Mouse (Mus musculus) right cerebral cortex, adult 18-20 months (tissue): ENCODE results near the gene Gm20696.
A peak's percentile ranks its signal among the peaks of the same experiment; 100 is the strongest.

Experiments
- DNase-seq: peaks from one replicate; pipeline ENCODE4 v3.0.0; 2022; ENCODE audit warnings: mixed read lengths

Gm20696 gene

DNA sequence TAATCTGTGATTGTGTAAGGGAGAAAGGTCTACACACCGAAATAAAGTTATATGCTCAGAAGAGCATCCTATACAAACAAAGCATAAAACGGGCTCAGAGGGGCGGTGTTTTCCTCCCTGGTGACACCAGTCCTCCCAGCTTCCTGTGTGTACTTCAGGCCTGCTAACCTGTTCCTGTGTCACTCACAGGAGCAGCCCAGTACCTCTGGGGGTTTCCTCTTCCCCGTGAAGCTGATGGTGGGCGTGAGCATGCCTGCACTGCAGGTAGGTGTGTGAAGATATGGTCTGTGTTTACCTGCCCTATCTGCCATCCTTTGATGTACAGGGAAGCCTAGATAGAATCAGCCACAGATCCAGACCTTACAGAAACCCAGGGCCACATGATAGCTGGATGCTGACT, 286.5 kb downstream of the Gm20696 start:
- no peak for DNase-seq

DNA sequence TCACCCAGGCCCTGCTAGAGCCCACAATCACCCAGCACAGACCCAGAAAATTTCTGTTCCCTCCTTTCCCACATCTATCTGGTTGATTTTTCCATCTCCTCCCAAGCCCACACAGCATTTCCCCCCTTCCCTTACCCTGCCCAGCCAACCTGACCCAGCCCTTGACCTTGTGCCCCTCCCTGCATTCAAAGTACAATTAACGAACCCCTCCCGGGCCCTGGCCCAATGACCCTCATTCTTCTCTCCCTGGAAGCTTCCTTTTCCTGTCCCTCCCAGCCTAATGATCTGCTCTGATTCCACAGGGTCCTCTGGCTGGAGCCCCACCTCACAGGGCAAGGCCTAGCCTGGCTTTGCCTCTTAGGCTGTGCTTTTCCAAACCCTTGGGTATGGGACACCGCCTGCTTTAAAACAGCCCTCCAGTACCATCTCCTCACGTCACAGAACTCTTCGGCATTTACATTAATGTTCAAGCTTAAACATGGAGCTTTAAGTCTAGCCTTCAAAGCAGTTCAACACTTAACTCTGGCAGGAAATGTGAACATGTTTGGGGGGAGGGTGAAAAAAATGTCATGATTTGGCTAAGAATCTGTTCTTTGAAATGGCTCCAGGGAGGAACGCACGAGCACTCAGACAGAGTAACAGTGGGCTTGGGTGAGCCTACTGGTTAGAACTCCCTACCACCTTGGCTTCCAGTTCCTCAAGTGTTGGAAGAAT, 287.4 kb downstream of the Gm20696 start:
- no peak for DNase-seq

DNA sequence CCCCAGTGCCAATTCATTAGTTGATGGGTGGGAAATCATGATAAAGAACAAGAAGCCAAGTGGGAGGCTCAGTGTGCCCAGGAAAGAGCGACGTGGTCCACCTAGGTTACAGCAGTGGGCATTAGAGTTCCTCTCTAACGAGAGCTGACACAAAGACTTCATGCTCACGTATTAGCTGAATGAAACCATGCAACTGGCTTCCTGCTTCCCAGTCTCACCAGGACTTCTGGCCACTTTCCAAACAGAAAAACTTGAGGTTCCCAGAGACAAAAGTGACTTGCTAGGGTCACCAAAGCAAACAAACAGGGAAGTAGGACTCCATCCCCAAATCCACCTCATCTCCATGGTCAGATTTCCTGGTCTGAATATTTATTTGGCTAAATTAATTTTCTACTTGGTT, 288.9 kb downstream of the Gm20696 start:
- no peak for DNase-seq

DNA sequence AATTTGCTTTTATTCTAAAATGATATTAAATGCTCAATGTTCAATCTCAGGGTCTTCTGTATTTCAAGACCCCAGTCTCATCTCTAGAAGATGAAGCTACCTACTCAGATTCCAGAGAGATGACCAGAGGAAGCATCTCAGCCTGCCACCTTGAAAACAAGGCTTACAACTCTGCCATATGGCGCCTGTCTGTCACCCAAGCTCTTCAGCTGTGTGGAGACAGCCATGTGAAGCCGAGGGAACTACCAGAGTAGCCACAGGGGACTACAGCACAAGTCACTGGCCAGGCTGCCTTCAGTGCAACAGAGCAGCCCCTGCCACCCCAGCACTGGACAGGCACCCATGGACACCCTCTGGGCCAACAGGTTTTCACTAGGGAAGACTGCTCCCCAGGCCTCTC, 289.5 kb downstream of the Gm20696 start:
- DNase-seq = no peak

DNA sequence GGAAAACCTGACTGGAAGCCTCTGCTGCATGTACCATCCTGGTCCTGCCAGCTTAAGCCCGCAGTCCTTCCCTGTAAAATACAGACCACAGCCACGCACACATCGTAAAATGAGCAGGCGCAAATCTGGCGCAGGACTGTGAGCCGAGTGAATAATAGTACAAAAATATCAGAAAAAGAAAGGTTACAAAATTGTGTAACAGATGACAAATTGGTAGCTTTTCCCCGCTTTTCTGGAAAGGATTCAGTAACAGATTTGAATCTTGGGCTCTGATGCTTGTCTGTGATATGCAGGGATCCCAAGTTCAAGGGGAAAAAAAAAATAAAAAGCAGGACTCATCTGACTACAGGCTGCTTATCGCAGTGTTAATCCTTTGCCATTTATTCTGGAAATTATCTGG, 289.9 kb downstream of the Gm20696 start:
- no peak for DNase-seq

DNA sequence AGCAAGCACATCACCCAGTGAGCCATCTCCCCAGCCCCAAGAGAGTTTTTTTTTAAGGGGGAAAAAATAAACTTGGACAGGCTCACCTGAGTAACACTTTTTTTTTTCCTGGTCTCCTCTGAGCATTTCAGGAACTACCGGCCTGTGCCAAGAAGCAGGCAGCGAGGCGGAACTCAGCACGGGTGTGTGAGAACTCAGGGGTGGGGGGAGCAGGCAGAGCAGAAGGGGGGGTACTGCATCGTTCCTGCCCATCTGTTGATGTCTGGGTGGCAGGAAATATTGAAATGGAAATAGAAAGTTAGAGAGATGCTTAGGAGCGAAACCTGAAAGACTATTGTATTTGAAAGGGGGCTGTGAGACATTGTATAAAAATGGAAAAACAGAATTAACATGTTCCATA, 290.7 kb downstream of the Gm20696 start:
- peak; percentile 41 for DNase-seq

DNA sequence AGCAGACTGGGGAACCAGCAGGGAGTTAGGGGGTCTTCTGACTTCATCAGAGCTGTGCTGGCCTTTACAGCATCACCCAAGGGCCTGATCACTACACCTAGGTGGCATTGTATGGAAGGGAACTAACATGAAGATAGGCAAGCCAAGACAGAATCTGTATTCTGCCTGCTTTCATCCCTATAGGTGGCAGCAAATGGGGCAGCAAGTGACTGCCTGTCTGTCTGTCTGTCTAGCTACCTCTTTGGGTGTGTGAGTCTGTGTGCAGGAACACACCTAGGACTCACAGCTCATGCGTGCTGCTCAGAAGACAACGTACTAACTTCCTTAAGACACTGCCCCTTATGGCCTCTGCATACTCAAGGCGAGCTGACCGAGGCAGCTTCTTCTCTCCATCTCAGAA, 291.2 kb downstream of the Gm20696 start:
- DNase-seq = no peak

DNA sequence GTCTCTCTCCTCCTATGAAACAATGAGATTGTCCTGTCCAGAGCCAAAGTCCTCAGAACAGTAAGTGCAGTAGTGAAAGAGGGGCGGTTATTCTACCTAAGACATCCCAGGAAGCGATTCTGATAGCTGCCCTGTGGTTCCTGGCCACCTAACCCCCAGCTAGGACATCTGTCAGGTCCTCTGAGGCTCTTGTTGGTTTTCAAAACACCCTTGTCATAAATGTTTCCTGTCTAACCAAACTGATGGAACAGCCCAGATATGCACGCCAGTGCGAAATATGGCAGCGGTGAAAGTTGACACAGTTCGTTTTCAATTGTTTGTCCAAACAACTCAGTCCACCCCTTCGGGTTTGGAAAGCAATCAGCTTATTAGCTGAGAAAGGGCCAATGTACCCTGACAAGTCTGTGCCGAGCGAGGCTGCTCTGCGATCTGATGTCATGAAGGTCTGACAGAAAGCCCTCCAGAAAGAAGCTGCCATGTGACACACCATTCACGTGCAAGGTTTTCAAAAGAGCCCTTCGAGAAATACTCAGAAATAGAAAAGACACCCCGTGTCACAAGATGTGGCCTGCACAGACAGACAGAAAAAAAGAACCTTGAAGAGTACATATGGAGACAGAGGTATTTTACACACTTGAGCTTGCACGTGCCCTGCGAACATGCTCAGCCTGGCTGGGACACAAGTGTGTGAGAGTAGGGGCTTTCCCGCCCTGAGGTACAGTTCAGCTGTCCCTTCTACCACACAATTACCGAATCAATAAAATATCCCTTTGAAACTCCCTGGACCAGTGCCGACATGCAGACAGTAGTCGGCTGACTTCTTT, 291.9 kb downstream of the Gm20696 start:
- DNase-seq = no peak

DNA sequence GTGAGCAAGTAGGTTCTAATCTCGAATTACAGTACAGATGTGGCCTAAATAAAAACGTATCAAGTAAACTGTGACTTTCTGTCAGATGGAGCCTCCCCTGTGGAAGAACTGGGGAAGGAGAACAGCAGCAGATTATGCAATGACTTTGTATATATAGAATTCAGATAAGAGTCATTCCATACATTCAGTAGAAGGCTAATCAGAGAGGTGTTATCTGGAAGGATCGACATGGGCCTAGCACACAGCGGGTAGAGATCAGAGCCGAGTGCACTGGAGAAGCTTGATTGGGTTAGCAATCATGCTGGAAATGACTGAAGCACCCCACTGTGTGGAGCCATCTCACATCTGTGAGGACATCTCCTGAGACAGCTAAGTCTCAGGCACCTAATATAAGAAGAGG, 294.2 kb downstream of the Gm20696 start:
- DNase-seq = no peak

DNA sequence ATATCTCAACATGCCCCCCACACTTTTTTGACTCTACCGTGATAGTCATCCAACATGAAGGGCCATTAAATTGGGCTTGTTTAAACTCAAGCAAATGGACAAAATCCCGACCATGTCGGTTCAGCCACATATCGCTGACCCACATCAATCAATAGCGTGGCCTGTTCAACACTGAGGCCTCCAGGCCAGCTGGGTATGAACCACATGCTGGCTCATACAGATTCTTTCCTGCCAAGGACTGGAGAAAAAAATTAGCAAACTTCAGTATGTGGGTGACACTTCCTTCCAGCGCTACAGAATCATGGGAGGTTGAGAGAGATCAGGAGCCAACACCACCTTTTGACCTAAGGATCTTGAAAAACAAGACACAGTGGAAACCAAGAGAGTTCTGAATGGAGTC, 294.6 kb downstream of the Gm20696 start:
- DNase-seq = no peak

DNA sequence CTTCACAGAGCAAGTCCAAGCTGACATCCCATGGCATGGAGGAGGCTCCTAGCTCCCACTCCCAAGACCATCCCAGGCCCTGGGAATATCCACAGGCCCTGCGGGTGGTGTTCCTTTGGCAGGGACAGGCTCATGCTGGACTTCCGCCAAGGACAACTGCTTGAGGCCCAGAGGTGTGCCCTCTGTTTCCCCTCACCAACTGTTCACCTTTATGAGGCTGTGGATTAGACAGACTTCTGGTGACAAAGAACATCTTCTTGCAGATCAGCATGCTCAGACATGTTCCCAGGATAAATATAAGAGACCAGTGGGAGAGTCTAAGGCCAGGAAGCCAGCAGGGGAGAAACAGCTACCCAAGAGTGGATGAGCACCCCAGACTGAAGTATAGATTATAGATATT, 296.7 kb downstream of the Gm20696 start:
- no peak for DNase-seq

DNA sequence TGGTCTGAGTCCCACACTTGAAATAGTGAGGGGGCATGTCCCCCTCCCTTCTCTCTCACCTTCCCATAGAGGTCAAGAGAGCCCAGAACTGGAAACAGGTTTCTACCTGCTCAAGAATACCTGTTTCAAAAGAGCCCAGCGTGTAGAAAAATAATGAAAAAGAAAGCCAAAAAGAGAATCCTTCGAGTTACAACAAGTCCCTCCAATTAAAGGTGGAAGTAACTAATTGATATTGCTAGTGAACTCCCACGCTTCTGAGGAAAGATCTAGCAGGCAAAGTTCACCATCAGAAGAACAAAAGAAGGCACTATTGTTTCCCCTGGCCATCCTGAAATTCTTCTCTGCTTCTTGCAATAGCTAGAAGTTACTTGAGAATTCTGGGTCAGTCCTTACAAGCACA, 297.4 kb downstream of the Gm20696 start:
- DNase-seq = no peak

DNA sequence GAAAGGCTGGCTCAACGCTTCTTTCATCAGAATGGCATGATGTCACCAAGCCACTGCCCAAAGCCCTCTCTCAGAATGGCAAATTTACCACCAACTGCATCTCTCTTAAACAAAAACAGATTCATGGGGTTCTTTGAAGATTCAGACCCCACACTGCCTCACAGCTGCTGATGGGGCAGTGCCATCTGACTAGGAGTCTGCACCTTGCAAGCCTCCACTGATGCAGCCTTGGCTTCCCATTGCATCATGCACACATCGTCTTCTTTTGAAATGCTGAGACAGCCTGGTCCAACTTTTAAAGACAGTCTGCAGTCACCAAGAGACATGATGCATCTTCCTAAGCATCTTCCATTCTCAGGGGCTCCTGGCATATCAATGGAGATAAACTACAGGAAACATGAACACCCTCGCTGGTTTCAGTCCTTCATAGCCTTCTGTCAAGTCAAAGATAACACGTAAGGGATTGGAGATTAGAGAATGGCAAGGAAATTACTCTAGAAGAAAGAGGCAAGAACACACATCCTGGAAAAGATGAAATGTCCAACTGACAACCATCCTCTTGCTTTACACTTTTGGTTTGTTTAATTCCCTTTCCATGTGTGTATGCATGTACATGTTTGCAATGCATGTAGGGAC, 298.4 kb downstream of the Gm20696 start:
- no peak for DNase-seq

DNA sequence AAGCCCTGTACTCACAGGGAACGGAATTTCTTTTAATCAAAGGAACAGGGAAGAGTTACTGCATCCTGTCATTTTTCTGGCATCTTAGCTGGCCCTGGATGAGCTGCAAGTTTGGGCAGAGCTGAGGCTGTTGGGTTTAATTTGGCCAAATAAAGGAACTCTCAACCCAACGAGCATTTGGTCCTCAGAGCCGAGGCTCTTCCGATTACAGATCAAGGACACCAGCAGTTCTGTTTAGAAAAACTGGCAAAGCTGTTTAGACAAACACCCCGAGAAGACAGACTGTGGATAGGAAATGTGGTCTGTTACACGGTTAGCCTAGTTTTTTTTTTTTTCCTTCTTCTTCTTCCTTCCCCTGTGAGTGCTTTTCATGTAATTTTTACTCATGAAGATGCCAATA, 302.1 kb downstream of the Gm20696 start:
- DNase-seq = no peak

DNA sequence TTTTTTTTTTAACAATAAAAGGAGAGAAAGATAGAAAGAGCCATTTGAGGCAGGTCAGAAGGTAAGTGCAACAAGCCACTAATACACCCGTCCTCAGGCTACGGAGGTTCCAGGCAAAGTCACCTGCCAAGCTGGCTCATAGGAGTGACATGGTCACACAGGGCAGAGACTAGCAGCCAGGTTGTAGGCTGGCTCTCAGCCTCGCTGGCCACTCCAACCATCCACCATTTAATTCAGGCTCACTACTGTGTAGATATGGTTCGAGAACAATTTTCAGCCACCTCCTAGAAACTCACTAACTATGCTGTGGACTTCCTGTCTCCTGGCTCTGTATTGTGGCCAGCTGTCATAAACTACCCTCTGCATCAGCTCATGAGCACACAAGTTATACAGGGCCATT, 306.0 kb downstream of the Gm20696 start:
- no peak for DNase-seq

DNA sequence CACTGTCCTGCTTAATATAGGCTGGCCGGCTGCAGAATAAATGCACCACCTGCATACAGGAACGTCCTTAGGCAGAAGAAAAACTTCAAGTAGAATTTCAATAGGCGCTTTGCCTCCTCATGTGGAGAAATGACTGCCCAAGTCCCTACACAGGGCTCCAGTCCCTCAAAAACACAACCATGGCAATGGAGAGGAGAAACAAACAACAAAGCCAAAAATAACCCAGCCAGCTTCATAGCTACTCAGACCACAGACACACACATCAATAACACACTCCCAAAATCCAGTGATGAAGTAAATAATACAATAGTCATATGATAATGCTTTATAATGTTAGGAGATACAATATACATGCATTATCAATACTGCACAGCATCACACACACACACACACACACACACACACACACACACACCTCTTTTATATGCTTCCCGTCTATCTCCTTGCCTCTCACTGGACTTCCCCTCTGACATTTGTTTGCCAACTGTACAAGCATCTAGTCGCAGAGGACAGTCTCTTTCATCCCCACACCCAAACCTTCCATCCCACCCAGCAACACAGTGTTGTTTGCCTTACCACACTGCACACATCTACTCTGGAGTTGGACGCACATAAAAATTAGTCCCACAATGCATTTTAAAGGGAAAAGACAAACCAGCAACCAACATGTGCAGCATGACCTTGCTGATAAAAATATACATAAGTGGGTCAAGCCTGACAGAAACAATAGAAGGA, 306.7 kb downstream of the Gm20696 start:
- DNase-seq = no peak

DNA sequence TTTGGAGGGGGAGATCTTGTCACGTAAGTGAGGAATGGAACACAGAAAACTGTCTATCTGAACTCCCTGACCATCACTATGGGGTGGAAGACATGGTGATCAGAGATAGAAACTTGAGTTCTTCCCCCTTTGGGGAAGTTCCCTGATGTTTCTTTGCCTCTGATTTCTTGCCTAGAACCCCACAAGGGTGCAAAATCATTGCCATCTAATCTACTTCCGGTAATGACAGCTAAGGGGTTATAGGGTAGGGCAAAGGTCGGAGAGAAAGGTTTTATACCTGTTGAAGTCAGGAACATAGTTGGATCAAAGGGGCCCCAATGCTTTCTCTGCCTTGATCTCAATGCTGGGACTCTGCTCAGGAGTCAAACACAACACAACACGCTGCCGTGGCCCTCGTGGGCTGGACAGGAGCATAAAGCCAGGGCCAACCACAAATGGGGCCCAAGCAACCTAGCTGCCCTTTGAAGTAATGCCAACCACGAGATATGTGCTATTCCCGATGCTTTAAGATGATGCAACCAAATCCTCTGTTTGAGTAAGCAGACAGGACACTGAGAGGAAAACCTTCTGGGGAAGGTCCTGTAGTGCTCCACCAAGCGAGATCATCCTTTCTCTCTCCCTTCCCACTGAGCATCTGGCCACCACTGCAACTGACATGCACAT, 307.4 kb downstream of the Gm20696 start:
- DNase-seq = no peak

DNA sequence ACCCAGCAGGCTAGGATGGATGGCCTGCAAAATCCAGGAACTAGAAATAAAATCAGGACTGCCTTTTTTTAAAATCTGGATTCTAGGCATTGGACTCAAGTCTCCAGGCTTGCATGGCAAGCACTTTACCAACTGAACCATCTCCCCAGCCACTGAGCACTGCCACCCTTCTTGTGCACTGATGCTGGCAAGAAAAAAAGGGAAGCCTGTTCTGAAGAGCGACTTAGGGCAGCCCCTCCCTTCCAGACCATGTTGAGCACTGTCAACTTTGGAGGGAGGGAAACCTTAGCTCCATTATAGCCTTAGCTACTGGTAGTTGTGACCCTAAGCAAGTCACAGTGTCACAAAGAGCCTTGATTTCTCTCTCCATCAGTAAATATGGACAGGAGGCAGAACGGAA, 308.7 kb downstream of the Gm20696 start:
- no peak for DNase-seq

DNA sequence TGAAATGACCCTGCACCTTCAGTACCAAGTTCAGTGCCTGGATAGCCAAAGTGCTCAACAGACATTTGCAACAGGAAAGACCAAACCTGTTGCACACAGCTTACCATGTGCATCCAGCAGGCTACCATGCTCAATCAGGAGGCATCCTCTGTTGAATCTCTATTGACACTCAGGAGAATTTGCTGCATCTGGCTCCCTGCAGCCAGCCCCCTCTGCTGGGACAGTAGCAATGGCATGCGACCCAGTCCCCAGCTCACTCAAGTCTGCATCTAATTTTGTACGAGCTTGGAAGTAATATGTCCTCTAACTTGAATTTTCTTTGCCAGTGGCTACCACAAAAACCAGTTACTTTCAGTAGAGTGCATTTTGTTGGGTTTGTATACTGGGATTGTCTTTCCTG, 312.3 kb downstream of the Gm20696 start:
- DNase-seq = no peak

DNA sequence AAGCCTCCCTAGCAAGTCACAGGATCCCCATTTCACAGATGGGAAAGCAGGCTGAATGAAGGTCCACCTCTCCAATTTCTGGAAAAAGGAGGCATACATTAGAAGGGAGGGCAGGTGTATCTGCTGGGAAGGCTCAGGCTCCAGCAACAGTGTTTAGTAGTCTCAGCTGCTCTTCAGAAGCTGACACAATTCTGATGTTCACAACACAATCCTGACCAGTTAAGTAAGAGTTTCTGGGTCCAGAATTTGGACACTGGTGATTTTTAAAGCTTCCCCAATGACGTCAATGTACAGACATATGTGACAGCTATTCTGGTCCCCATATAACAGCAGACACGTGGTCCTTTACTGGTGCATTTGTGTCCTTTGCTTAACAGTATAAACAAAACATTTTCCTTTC, 313.2 kb downstream of the Gm20696 start:
- DNase-seq = no peak

DNA sequence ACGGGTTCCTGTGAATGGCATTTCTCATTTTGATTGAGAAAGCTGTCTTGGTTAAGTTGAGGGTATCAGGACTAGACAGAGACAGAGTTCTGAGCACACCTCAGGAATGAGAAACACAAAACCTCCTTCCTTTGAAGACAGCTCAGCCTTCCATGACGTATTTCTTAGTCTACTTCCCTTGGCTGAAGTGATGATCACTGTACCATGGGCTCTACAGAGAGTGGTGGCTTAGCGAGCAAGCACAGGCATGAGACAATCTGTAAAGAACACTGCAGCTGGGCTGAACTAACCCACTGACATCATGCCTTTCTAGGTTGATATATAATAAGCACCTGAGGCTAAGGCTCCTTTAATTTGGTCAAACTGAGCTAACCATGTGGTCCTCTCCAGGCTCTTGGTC, 316.0 kb downstream of the Gm20696 start:
- no peak for DNase-seq

DNA sequence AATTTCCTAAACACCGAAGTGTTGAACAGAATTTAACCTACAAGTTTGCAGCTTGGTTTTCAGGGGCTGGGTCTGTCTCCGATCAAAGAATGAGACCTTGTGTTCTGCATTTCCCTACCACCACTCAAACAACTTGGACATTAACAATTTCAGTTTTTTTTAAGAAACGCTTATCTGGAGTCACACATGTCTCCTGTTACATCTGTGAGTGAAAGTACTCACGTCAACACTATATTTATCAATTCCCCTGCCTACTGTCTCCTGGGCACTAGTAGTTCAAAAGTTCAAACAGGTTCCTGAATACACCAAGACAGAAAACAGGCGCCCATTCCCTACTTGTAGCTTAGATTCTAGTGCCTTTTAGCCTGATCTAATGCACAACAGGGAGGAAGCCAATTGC, 316.4 kb downstream of the Gm20696 start:
- DNase-seq = no peak

DNA sequence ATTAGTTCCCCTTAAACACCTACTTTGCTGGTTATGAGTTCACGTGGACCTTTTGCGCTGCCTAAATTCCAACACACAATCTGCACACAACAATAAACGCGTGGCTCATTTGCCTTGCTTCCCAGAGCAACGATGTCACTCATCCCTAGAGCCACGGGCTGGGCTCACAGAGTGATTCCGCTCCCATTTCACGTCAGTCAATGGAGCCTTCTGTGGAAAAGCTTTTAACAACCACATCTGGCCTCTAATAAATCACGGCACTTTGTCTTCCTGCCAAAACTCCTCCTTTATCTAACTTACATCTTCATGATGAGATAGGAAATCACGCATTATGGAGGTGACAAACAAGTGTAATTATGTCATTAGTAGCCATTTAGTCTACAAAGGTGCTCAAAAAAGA, 318.8 kb downstream of the Gm20696 start:
- DNase-seq = no peak
